Mouse (Mus musculus): Measurements from ENCODE around the gene Ralgps2.
A peak's percentile ranks its signal among the peaks of the same experiment; 100 is the strongest.

Gene Ralgps2

GRCm38 (mm10) chr1:156955926-156956760, 16.7 kb upstream of the Ralgps2 start:
- DNase-seq (ENCODE audit: low read depth, low spot score) = no peak

GRCm38 (mm10) chr1:156954216-156954615, 14.8 kb upstream of the Ralgps2 start:
- no peak for DNase-seq (ENCODE audit: low read depth, low spot score)

GRCm38 (mm10) chr1:156950354-156950753, 10.9 kb upstream of the Ralgps2 start:
- DNase-seq (ENCODE audit: low read depth, low spot score) = no peak

- DNase-seq (ENCODE audit: low read depth, low spot score) = no peak
Observed at GRCm38 (mm10) chr1:156940584-156940983, 1.2 kb upstream of the Ralgps2 start.

GRCm38 (mm10) chr1:156940142-156940522, 706 bp upstream of the Ralgps2 start:
- no peak for DNase-seq (ENCODE audit: low read depth, low spot score)

- peak; percentile 42 for DNase-seq (ENCODE audit: low read depth, low spot score)
Observed at GRCm38 (mm10) chr1:156938705-156939242, 652 bp downstream of the Ralgps2 start.

- DNase-seq (ENCODE audit: low read depth, low spot score) = no peak
Observed at GRCm38 (mm10) chr1:156937436-156937835, 2.0 kb downstream of the Ralgps2 start.

- no peak for DNase-seq (ENCODE audit: low read depth, low spot score)
Observed at GRCm38 (mm10) chr1:156933712-156934111, 5.7 kb downstream of the Ralgps2 start.

- DNase-seq (ENCODE audit: low read depth, low spot score) = no peak
Observed at GRCm38 (mm10) chr1:156932036-156932774, 7.2 kb downstream of the Ralgps2 start.

- DNase-seq (ENCODE audit: low read depth, low spot score) = no peak
Observed at GRCm38 (mm10) chr1:156931106-156931870, 8.1 kb downstream of the Ralgps2 start.

GRCm38 (mm10) chr1:156930263-156930662, 9.2 kb downstream of the Ralgps2 start:
- no peak for DNase-seq (ENCODE audit: low read depth, low spot score)

- DNase-seq (ENCODE audit: low read depth, low spot score) = no peak
Observed at GRCm38 (mm10) chr1:156928255-156928654, 11.2 kb downstream of the Ralgps2 start.

GRCm38 (mm10) chr1:156923511-156923910, 15.9 kb downstream of the Ralgps2 start:
- DNase-seq (ENCODE audit: low read depth, low spot score) = no peak

GRCm38 (mm10) chr1:156922921-156923320, 16.5 kb downstream of the Ralgps2 start:
- no peak for DNase-seq (ENCODE audit: low read depth, low spot score)

GRCm38 (mm10) chr1:156921290-156921994, 18.0 kb downstream of the Ralgps2 start:
- DNase-seq (ENCODE audit: low read depth, low spot score) = no peak

GRCm38 (mm10) chr1:156917460-156917859, 22.0 kb downstream of the Ralgps2 start:
- peak; percentile 55 for DNase-seq (ENCODE audit: low read depth, low spot score)

GRCm38 (mm10) chr1:156916361-156916760, 23.1 kb downstream of the Ralgps2 start:
- DNase-seq (ENCODE audit: low read depth, low spot score) = no peak

- no peak for DNase-seq (ENCODE audit: low read depth, low spot score)
Observed at GRCm38 (mm10) chr1:156914942-156915341, 24.5 kb downstream of the Ralgps2 start.

GRCm38 (mm10) chr1:156913190-156913589, 26.2 kb downstream of the Ralgps2 start:
- no peak for DNase-seq (ENCODE audit: low read depth, low spot score)

- DNase-seq (ENCODE audit: low read depth, low spot score) = no peak
Observed at GRCm38 (mm10) chr1:156910948-156911347, 28.5 kb downstream of the Ralgps2 start.

- no peak for DNase-seq (ENCODE audit: low read depth, low spot score)
Observed at GRCm38 (mm10) chr1:156909866-156910265, 29.6 kb downstream of the Ralgps2 start.

Data from retina, postnatal 7 days (tissue).